Mouse (Mus musculus) layer of hippocampus, adult 18-20 months (tissue): ENCODE results near the gene B130006D01Rik. TPM values are rescaled to one million over a fixed set of nuclear protein-coding genes. Genes with fewer than 3 reads are reported as not detected.
"Not testable (repeated sequence)": the region's sequence is repeated elsewhere in the genome, so short reads cannot be mapped to it uniquely, and the experiment has no call there.

Experiments used
- DNase-seq, 2 experiments: peaks; one replicate each; pipeline ENCODE4 v3.0.0; 2022; ENCODE audit warnings: low spot score in 2 of 2
- total RNA-seq, 2 experiments: library from RNA; stranded (reverse); gene quantifications; 2 replicates each; pipeline ENCODE4 v1.2.3; 2021

B130006D01Rik gene
- total RNA-seq, 2 experiments from 2014 or later: 1.4 to 1.5 TPM

- peak; percentile 44 to 59 for DNase-seq
These were observed 10.1 kb upstream of the B130006D01Rik start for GRCm38 (mm10) chr11:95713225-95713810.

- DNase-seq: no peak
These were observed 9.6 kb upstream of the B130006D01Rik start for GRCm38 (mm10) chr11:95713811-95714241.

GRCm38 (mm10) chr11:95714411-95714810 is 9.0 kb upstream of the B130006D01Rik start:
- no peak for DNase-seq

- peak in 1 of 2 experiments; percentile 34 for DNase-seq
These were observed 7.3 kb upstream of the B130006D01Rik start for GRCm38 (mm10) chr11:95716136-95716535.

- DNase-seq: no peak
These were observed 4.0 kb upstream of the B130006D01Rik start for GRCm38 (mm10) chr11:95719356-95719755.

GRCm38 (mm10) chr11:95724466-95724865 is 1.1 kb downstream of the B130006D01Rik start:
- DNase-seq: no peak

- no peak for DNase-seq
These were observed 2.8 kb downstream of the B130006D01Rik start for GRCm38 (mm10) chr11:95726156-95726555.

GRCm38 (mm10) chr11:95727947-95728346 is 4.6 kb downstream of the B130006D01Rik start:
- no peak for DNase-seq

GRCm38 (mm10) chr11:95728916-95729907 is 5.8 kb downstream of the B130006D01Rik start:
- no peak for DNase-seq

DNA sequence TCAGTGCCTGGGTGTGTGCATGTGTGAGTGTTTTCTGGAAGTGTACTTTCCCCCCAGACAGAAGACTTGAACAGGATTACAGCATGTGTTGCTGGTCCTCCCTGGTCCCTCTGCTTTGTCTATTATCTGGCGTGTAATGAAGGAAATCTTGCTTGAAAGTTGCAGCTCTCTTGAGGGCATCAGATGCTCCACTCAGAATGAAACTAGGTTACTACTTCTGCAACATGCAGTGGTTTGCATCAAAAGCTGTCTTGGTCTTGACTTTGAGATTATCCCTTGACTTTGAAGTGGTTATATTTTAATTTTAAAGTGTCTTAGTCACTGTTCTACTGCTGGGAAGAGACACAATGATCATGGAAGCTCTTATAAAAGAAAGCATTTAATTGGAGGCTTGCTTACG is 11.1 kb downstream of the B130006D01Rik start:
- DNase-seq: no peak

DNA sequence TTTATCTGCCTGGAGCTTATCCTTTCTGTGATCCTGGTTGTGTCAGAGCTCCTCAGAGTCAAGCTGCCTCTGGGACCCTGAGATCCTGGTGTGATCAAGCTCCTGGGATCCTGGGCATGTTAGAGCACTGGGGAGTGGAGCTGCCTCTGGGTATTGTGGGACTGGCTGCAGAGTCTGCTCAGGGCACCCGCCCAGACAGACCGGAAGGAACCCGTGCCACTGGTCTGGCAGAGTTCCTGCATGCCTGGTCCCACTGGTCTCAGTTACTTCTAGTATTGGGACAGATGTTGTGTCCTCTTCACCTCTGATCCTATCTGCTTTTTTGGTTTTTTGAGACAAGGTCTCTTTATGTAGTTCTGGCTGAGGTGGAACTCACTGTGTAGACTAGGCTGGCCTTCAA is 14.4 kb downstream of the B130006D01Rik start:
- DNase-seq: no peak

- DNase-seq: no peak
These were observed 21.1 kb downstream of the B130006D01Rik start for GRCm38 (mm10) chr11:95744521-95744920.

- DNase-seq: no peak
These were observed 23.4 kb downstream of the B130006D01Rik start for GRCm38 (mm10) chr11:95746821-95747220.

DNA sequence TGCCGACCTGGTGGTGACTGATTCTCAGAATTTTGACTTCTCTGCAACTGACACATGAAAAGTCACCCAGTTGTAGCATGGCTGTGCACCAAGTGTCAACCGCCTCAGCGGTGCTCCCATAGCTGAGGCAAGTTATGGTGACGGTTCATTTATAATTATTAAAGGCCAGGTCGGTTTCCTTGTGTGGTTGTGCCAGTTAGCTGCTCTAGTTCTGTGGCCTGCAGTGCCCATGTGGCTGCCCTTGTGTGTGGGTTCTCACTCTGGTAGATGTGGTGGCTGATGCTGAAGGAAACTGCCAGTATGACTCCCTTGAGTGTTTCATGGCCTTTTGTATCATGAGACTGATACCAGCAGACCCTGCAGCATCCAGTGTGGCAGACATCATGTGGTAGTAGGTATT is 24.9 kb downstream of the B130006D01Rik start:
- DNase-seq: no peak

GRCm38 (mm10) chr11:95749619-95750018 is 26.2 kb downstream of the B130006D01Rik start:
- DNase-seq: no peak

GRCm38 (mm10) chr11:95750995-95751394 is 27.6 kb downstream of the B130006D01Rik start:
- DNase-seq: peak; percentile 25 to 90

DNA sequence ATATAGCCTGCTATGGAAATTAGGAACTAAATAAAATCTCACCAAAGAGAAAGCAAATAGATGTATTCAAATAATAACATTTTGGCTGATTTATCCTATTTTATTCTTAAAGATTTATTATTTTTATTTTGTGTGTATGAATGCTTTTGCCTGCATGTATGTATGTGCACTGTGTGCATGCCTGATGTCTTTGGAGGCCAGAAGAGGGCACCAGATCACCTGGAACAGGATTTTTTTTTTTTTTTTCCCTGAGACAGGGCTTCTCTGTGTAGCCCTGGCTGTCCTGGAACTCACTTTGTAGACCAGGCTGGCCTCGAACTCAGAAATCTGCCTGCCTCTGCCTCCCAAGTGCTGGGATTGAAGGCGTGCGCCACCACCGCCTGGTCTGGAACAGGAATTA is 31.8 kb downstream of the B130006D01Rik start:
- not testable (repeated sequence) for DNase-seq

DNA sequence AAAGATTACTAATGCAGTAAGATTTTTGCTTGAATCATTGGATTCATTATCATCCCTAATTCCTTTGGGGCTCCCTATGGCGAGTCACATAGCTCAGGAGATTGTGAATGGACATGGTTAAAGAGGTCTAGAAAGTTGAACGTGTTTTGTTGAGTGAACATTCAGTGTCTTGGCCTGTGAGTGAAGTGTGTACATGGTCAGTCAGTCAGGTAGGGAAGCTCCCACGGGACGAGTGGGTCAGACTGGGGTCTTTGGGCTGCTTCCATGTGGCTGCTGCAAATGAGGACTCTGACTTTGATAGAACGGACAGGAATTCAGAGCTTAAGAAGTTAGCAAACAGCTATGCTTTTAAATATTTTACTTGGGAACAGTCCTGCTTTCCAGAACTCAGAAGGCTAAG is 37.1 kb downstream of the B130006D01Rik start:
- DNase-seq: no peak

DNA sequence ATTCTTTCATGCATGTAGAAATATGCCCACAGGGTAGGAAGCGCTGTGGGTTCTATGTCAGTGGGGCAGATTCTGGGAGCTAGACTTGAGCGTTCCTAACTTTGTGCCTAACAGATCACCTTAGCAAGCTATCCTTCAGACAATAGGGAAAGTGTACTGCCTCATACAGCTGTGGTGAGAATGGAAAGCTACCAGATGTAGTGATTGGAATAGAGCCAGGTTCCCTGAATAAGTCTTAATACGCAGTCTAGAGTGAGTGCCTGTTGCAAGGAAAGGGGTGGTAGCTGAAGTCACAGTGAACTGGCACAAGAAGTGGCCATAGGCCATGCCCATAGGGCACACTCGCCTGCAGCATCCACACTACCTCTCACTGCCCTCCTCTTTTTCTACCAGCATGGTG is 39.6 kb downstream of the B130006D01Rik start:
- no peak for DNase-seq

DNA sequence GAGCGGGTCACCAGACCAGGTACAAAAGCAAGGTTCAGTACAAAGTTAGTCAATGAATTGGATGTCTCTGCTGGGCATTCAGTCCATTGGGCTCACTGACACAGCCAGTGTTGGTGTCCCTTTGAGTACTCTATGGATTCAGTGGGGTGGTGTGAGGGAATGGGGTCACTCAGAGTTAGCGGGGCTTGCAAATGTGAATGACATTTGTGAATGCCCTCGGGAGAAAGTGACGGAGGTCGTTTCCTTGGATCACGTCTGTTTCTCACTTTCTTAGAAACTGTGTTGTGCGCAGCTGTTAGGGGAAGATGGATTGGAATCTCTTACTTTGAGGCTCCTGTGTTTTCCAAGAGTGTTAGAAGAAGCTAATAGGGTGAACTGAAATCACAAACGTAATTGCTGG is 41.4 kb downstream of the B130006D01Rik start:
- DNase-seq: no peak

DNA sequence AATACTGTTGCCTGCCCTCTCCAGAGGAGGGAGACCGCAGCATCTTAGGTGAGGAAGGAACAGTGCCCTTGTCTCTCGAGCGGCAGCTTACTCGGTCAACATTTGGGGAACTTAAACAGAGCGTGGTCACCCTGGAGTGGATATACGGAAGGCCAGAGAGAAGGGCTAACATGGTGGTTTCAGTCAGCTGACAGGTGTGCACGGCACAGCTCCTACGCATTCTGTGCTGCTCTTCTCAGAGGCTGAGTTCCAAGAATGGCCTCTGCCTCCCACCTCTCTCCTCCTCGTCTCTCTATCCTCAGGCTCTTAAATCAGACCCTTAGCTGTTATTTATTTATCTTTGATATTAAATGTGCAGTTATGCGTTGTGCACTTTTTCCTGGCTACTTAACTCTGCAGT is 41.9 kb downstream of the B130006D01Rik start:
- no peak for DNase-seq

DNA sequence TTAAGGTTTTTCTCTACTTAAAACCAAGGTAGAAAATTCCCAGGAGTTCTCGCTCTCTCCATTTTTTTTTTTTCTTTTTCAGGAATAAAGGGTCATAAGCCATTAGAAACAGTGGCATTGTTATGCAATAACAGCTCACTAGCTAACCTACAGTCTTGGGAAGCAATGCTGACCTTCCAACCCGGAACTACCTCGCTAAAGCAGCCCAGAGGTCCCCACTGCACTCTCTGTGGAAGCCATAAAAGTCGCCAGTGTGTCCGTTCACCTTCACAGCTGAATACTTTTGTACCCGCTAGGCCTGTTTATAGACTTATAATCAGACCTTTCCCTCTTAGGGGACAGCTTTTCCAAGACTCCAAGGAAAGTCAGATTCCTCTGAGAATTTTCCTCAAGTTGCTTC is 44.9 kb downstream of the B130006D01Rik start:
- DNase-seq: no peak
